Mouse (Mus musculus) 3T3-L1 (cell line): ENCODE measurements around the gene Ubac2.
A peak's percentile ranks its signal among the peaks of the same experiment; 100 is the strongest.

ENCODE experiments used
- DNase-seq: peaks from one replicate; pipeline ENCODE4 v3.0.0-alpha.2; 2015; ENCODE audit warnings: low read depth, low spot score

Ubac2 gene

DNA sequence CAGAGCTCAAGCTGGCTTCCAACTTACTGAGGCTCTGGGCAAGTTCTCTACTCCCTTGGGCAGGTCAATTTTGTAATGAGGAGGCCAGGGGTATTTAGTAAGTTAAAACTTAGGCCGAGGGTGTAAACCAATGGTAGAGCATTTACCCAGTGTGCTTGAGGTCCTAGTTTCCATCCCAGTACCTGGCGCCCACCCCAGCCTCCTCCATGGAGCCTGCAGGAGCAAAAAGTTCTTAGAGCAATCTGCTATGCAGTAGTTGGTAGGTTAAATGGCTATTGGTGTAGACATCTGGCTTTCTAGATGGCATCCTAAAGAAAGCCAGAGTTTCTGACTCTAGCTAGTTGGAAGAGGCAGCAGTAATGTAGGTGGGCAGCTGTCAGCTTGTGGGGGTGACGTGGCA lies 71.0 kb downstream of the Ubac2 start:
- no peak for DNase-seq

DNA sequence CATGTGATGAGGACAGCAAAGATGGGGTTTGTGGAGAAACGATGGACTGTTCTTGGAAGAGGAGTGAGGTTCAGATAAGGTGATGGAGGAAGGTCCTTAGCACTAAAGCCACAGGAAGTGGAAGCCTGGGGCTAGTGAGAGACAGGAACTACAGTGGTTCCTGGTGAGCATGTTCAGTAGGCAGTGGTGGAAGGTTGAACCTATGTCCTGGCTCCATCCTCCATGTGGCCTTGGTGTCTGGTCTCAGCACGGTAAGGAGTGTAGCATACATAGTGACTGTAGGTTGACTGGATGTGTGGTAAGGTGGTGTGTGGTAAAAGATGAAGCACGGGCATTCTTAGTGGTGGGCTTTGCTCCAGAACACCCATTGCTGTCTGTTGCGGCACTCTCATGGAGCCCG lies 71.5 kb downstream of the Ubac2 start:
- DNase-seq, result no peak

DNA sequence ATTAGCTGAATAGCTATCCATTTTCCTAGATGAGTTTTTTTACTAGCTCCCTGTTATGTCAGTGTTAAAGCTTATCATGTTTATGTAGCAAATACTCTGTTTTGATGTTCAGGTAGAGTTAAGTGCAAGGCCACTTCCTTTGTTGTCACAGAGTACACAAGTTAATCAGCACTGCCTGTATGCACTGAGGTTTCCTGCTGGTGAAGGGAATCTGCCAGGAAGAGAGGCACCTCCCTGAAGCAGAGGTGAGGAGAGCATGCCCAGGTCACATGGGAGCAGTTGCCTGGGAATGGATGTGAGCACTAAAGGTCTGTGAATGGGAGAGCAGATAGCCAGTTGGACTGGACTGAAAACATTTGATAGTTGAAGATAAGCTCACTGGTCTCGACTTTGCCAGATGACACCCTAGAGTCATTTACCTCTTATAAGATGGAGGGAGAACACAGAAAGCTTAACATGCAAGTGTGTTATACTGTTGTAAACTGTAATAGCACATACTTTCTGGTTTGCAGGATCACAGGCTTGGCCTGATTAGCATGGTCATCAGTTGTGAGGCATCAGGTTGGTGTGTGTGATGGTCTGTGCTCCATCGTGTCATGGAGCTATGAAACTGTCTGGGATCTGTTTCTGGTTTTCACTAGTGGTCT lies 73.1 kb downstream of the Ubac2 start:
- DNase-seq, result no peak

DNA sequence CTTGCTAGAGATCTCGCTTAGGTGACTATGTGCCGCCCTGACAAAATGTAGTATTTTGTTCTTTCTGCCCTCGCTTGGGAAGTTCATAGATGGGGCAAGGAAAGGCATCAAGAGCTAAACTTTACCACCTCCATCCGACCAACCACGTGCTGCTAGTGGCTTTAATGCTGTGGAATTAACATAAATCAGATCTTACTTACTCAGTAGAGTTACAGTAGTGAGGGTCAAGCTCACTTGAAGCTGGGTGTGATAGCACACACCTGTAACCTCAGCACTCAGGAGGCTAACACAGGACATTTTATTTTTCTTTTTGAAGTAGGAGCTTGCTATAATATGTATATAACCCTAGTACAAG lies 73.6 kb downstream of the Ubac2 start:
- no peak for DNase-seq

DNA sequence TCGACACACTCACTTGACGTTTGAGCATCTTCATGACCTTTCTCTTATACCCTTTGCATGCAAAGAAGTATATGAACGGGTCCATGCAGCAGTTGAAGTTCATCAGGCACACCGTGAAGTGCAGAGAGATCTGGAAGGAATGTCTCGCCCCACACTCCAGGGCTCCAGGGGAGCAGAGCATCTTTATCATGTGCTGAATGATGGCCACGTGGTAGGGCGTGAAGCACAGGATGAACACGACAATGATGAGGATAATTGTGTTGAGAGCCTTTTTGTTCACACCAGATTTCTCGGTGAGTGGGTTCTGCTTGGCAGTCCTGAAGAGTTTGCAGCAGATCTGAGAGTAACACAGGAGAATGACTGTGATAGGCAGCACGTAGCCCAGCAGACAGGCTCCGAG lies 75.7 kb downstream of the Ubac2 start:
- DNase-seq, result no peak

DNA sequence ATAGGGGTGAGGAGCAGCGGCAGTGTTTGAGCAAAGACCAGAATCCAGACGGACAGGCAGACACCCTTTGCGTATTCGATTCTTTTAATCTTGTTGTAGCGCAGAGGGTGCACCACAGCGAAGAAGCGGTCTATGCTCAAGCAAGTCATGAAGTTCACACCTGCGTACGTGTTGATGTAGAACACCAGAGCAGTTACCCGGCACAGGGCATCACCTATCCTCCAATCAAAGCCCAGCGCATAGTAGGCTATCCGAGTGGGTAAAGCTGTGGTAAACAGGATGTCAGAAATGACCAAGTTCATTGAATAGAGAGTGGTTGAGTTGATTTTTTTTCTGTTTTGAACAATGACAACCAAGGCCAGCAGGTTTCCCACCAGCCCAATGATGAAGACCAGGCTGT lies 76.2 kb downstream of the Ubac2 start:
- DNase-seq, result no peak

DNA sequence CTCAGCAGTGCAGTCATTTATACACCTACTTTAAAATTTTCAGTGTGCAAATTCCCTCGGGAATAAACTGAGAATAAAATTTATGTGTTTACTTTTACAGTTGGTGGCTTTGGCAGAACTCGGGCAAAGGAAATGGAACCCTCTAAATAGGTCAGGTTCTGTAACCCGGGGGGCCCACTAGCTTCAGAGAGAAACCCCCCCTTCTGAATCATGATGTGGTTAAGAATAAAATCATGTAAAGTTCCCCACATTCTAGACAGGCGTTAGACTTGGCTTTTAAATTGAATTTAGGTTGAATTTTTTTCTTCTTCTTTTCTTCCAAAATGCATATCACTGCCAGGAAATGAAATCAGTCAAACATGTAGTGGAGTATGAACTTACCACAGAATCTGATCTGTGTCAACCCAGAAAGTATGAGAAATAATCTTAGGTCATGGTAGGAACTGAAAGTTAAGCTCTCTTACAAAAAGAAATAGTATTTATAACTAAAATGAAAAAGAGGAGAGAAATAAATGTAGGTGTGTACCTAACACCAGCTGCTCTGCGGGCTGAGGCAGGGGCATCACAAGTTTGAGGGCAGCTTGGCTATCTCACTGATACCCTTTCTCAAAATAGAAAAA lies 76.9 kb downstream of the Ubac2 start:
- DNase-seq, result no peak

DNA sequence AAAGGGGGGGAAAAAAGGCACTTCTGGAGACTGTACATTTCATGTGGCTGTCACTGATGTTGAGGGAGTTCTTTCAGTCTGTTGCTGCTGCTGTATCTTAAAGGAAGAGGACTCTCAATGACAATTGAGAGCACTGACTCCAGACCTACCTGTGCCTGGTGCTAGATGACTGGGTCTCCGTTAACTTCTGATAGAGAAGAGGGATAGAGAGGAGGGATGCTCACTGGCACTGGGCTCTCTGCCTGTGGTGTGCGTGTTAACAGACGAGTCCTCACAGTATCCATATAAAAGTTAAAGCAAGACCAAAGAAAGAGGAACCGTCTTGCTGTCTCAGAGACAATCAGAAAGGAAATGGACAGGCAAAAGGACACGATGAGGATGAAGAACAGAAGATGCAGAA lies 77.9 kb downstream of the Ubac2 start:
- no peak for DNase-seq

DNA sequence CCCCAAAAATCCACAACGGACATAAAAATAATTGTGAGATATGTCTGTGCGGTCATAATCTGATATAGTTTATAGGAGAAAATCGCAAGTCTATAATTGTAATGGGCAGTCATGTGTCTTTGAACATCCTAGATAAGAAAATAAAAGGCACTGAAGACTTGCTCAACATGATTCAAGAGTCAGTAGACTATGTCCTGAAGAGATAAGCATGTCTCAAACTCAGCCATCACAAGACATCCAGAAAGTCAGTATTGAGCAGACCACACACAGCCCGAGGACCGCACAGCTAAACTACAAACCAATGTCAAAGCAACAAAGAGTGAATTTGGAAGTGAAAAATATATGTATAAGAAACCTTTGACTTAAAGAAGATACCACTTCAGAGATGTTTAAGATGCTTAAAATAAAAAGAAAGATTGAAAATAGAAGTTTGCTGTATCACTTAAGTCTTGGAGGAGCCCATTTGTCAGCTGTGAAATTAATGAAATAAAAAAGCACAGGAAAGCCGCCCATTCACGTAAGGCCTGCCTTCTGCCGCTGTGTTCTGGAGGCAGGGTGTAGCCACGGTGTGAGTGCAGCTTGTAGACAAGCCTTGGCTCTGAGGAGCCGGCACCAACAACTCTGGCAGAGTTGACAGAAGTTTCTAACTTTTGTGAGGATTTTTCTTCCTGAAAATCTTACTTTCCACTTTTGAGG lies 78.9 kb downstream of the Ubac2 start:
- DNase-seq, result no peak

DNA sequence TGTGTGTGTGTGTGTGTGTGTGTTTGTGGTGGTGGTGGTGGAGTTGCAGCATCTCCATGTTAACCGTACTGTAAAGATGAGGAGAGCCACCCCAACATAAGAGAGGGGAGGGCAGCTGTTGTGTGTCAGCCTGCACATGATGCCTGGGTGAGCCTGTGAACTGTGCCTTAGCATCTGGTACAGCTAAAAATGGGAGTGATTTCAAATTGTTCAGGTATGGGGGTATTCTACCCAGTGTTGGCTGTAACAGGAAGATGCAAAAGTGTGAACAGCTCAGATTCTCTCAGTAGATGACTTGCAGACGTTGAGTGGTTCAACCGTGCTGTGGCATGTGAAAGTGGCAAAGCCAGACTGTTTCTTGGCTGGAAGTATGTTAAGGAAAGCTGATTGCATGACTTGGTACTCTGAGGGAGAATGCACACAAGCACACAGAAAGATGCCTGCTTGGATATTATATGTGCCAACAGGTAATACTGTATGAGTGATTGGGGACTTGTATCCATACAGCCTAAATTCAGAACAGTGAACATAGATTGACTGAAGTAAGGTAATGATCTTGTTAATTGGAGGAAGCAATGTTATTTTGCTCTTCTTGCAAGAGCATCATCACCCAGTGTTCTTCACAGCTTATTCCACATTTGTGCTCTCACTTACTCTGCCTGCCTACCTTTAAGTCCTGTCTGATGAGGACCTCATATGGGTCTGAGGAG lies 79.8 kb downstream of the Ubac2 start:
- no peak for DNase-seq

DNA sequence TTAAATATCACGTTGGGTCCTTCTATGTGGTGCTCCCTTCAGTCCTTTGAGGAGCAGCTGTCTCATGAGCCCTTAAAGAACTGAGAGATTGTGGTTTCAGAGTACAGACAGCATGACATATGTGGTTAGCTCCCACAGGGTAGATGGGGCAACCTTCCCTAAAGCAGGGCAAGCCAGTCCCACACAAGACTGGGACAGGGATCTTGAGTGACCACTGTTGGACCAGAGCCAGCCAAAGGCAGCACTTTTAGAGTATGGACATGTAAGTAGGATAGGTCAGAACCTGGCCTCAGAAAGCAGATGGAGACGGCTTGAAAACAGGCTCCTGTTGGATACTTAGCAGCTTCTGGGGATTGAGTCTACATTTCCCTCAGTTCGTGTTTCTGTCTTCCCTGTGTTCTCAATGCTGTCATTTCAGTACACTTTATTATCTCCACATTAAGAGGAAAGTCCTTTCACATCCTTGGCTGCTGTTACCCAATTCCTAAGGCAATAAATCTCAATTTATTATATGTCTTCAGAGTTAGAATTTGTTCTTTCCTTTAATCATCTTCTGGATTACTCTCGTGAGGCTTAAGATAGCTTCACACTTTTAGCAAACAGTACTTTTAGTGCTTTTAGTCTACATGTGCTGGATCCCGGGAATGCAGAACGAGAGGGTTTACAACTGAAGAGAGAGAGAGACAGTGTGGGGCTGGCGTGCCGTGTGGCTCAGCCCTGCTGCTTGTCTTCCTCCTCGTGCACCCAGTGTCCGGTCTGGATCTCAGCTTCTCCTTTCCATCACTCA lies 80.5 kb downstream of the Ubac2 start:
- DNase-seq, result no peak

DNA sequence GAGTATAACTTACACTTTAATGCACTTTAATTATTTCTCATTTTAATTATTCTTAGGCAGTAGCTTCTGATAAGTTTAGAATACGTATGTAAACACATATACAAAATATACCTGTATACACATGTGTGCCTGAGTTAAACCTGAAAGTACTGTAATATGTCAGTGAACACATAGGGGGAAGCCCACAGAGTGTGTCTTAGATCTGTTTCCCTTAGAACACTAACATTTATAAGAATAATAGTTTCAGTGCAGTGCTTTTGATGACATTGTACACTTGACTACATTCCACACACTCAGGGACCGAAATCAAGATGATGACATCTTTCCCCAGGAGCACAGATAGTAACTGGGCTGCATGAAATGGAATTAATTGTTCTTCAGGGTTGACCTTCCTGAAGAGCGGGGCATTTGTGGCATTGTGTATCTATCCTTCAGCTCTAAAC lies 81.1 kb downstream of the Ubac2 start:
- no peak for DNase-seq

DNA sequence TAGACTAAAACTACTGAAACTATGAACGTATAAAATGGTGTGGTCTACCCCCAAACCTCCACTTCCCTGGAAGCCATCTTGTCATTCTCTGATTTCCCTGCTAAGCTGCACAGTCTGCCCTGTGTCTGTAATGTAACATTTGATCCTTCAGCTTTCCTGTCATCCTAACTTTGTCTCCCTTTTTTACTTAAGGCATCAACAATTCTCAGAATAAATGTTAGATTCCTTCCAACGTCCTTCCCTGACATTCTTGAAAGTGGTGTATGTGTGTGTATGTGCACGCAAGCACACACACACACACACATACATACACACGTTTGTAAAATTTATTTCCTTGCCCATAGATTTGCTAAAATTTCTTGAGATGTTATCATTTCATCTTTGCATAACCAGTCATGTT lies 81.6 kb downstream of the Ubac2 start:
- no peak for DNase-seq

DNA sequence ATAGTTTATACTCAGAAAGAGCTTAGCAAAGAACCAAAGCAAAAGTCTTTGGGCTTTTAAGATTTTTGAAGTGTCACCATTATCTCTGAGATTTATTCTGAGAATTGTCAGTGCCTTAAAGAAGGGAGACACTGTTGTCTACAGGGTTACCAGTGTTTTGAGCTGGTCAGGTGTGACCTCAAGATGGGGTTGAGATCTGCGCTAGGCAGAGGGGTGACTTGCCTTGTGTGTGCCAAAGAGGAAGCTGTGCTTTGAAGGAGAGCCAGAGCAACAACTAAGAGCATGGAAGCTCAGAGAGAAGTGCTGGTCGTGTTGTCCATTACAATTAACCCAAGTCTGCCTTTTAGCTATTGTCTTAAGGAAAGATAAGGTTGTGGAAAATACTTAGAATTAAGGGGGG lies 82.1 kb downstream of the Ubac2 start:
- DNase-seq, result no peak

DNA sequence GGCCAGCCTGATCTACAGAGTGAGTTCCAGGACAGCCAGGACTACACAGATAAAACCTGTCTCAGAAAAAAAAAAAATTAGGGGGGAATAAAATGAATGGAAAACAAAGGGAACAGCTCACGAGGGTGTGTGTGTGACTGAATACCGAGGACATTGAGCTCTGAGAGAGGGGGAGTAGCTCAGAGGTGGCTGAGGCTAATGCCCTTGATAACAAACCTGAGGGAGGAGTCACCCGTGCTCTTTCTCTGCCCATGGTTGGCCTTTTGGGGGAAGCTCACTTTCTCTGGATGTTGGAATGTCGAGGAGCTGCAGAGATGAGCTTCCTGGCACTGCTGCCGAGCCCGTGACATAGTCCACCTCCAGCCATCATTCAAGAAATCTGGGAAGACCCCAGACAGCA lies 82.6 kb downstream of the Ubac2 start:
- no peak for DNase-seq

DNA sequence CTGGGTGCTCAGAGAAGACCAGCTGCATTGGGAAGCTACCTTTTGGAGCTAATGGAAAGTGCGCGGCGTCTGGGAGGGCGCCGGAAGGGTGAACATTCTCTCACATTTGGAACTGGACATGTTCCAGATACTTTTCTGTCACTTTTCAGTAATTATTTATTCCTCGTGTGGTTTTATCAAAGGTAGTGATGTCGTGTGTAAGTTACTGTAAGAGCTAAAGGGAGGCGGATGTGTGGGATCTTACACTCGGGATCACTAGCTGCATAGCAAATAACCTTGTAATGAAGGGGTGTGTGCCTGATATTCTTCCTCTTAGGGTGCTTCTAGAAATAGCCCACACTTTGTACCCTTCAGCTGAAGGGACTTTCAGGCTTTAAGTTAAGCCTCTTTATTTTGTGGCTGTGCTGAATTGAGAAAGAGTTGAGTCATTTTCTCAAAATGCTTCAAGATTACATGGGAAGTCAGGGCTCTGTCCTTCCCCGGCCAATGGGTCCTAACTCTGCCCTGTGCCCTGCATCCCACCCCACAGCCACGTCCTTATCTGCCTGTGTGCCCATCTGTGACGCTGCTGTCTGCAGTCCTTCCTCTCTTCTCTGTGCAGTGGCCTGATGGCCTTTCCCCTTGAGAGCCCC lies 83.2 kb downstream of the Ubac2 start:
- no peak for DNase-seq

DNA sequence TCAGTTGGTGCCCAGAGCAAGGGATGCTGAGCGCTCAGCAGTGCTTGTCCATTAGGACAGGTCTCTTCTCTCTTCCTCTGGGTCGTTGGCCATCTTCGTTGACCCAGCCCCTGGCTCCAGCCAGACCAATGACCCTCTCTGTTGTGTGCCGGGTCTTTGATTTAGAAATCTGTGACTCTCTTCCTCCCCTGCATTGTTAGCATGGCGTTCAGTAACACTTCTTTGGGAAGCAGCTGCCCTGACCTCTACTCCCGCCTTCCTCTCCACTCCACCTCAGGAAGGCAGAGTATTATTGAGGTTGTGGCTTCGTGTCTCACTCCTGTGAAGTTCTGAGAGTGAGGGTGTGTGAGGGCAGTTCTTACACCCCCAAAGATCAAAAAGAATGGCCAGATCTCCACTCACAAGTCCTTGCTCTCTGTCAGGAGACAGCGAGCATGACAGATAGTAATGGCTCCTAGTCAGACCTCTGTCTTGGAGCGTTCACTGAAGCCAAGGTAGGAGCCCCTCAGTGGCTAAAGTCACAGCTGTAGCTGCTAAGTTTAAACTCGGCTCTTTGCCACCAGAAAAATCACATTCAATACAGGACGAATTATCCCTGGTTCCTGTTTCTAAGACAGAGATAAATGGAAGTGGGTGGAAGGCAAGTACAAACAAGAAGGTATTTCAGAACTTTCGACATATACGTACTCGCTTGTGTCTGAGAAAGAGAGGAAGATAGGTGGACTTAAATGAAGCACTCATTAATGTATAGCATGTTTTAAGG lies 83.9 kb downstream of the Ubac2 start:
- no peak for DNase-seq

DNA sequence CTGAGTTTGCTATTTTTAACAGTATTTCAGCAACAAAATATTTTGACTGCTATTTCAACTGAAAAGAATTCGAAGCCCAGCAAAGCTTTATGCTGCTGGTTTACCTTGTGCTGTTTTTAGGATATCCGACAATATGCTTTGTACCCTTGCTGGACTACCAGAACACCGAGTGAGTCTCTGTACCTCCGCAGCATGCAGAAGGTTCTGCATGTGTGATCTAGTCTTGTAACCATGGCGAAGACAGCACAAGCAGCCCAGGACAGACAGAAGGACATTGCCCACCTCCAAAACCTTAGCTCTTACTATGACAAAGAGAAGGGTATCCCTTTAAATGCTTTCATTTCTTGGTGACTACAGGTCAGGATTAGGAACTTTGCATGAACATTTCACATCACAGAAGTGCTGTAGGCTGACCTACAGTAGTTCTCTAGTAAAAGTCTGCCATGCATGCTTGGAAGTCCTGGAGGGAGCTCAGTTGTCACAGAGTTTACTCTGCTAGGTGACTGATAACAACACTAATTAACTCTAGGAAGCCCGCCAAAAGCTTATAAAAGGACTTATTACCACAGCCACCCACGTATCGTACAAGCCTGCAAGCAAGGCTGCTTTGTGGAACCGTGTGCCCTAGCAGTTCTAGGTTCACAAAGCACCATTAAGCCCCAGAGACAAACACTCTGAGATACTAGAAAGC lies 85.0 kb downstream of the Ubac2 start:
- peak; percentile 12 for DNase-seq

DNA sequence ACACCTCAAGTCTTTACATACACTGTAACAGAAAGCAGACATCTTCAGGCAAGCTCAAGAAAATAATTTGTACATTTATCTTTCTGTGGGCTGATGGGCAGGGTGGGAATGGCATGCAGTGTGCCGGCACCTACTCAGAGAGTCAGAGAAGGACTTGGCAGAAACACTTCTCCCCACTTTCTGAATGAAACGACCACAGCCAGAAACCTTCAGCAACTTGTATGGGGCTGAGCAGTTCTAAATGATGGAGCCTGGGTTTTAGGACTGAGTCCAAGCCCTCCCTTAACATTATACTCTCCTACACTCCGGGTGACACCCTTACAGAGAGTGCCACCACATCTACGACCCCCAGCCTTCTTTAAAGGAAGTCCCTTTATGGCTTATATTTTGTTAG lies 85.5 kb downstream of the Ubac2 start:
- no peak for DNase-seq

DNA sequence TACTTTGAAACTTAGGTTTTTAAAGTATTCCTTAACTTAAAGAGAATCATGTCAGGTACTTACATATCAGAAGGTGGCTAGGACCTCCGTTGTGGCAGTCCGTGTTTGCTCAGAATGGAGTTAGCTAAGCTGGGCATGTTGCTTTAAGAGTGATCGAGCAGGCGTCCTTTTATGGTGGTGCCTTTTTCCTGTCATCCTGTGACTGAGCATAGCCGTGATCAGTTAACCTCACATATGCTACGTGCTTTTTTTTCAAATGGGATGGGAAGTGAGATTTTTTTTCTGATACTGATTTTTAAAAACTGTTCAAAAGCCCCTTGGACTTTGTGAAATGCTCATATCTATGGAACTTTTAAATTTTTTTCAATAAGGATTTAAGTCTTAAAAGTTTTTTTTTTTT lies 86.6 kb downstream of the Ubac2 start, which contains the start of gene Gpr183:
Gpr183 (minus strand) TSS at position 206 of the 400 bp plus-strand sequence.
- no peak for DNase-seq
